ENCODE assay signal across 16 mouse cellular contexts in the genomic region with DNA sequence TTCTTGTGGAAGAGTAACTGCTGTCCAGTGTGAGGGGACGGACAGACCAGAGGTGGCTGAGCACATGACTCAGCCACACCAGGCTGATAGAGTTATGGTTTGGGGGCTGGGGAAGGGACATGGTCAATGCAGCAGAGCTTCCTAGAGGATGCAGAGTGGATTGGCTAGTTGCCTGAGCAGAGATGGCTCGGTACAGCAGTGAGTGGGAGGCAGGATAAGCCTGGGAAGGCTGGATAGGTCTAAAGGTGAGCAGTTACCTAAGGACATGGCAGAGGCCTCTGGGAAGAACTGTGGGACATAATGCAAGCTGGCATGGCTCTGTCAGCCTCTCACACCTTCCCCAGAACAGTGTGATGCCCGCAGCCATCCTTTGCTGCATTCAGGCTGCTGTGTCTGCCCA. TPM values are rescaled to one million over a fixed set of nuclear protein-coding genes. Genes with fewer than 3 reads are reported as not detected.
A peak's percentile ranks its signal among the peaks of the same experiment; 100 is the strongest.
DNase-seq lines count a peak whose midpoint lies in the region; ATAC-seq and TF ChIP-seq lines count a peak whose summit lies in the region.
"Had no signal": no experiment of that assay in that cellular context is flagged by ENCODE, and none has a peak within 500 bp of the region (broad histone marks: within the 10 kb centered on the region; RNA-seq: fewer than 3 reads in every experiment).

No protein-coding gene starts in this region.

- intact Hi-C loops in gastrocnemius, adult 2 months (cut with DNase I): no loop called here

- TF ChIP-seq CTCF in cerebellum, adult 2 months (IDR thresholded peaks at IDR 0.05; ENCODE audit: borderline replicate concordance, insufficient read depth, low read depth, low read length): no peak
- no peak for TF ChIP-seq CTCF in gastrocnemius, adult 2 months (IDR thresholded peaks at IDR 0.05)

- peak overlapping the region; percentile 26; the same call in 1 of the 2 replicates for H3K27ac ChIP-seq in cerebellum, adult 2 months (ENCODE audit: insufficient read depth, low read length)
- H3K27ac ChIP-seq in gastrocnemius, adult 2 months: peak overlapping the region; percentile 90
- H3K27ac ChIP-seq in kidney, embryonic 14.5 days (ENCODE audit: low read depth, low read length): no peak overlapping the region; the same call in 1 of the 2 replicates
- peak overlapping the region; percentile 42; the same call in 1 of the 2 replicates for H3K27ac ChIP-seq in midbrain, embryonic 10.5 days (replicated peaks)
- no peak overlapping the region for H3K27ac ChIP-seq in midbrain, embryonic 11.5 days (ENCODE audit: low read depth, low read length)
- H3K27ac ChIP-seq: embryonic facial prominence, embryonic 15.5 days; stomach, embryonic 15.5 days had no signal

- no peaks in the 10 kb centered on the region for H3K27me3 ChIP-seq in cerebellum, adult 2 months (ENCODE audit: control insufficient read depth, insufficient read depth, low read length)
- no peaks in the 10 kb centered on the region for H3K27me3 ChIP-seq in kidney, embryonic 14.5 days (ENCODE audit: control insufficient read depth, insufficient read depth, low read length)
- H3K27me3 ChIP-seq in midbrain, embryonic 10.5 days (ENCODE audit: low read depth, poor library complexity, severe bottlenecking): no peaks in the 10 kb centered on the region
- H3K27me3 ChIP-seq in midbrain, embryonic 11.5 days (ENCODE audit: control insufficient read depth, insufficient read depth, low read length): no peaks in the 10 kb centered on the region
- H3K27me3 ChIP-seq: embryonic facial prominence, embryonic 15.5 days; stomach, embryonic 15.5 days had no signal

- H3K9ac ChIP-seq in kidney, embryonic 14.5 days (ENCODE audit: low read depth, low read length): no peak overlapping the region
- H3K9ac ChIP-seq in midbrain, embryonic 11.5 days (ENCODE audit: low read length): no peak overlapping the region
- H3K9ac ChIP-seq: embryonic facial prominence, embryonic 15.5 days; stomach, embryonic 15.5 days had no signal

- no peaks in the 10 kb centered on the region for H3K9me3 ChIP-seq in kidney, embryonic 14.5 days (ENCODE audit: control insufficient read depth, low read length)
- no peaks in the 10 kb centered on the region for H3K9me3 ChIP-seq in midbrain, embryonic 10.5 days (replicated peaks)
- no peaks in the 10 kb centered on the region for H3K9me3 ChIP-seq in midbrain, embryonic 11.5 days (ENCODE audit: control insufficient read depth, low read length)
- H3K9me3 ChIP-seq: embryonic facial prominence, embryonic 15.5 days; stomach, embryonic 15.5 days had no signal

- H3K4me2 ChIP-seq in kidney, embryonic 14.5 days (replicated peaks; ENCODE audit: low read depth, low read length): no peak overlapping the region
- H3K4me2 ChIP-seq in midbrain, embryonic 11.5 days: no peak overlapping the region
- H3K4me2 ChIP-seq: embryonic facial prominence, embryonic 15.5 days; stomach, embryonic 15.5 days had no signal

- peaks cover 56% of the 10 kb centered on the region for H3K4me1 ChIP-seq in cerebellum, adult 2 months (ENCODE audit: control insufficient read depth, insufficient read depth, low read length)
- H3K4me1 ChIP-seq in kidney, embryonic 14.5 days (ENCODE audit: control insufficient read depth, insufficient read depth, low read length): no peaks in the 10 kb centered on the region
- peaks cover 10% of the 10 kb centered on the region for H3K4me1 ChIP-seq in midbrain, embryonic 10.5 days
- no peaks in the 10 kb centered on the region for H3K4me1 ChIP-seq in midbrain, embryonic 11.5 days (ENCODE audit: control insufficient read depth, insufficient read depth, low read length)
- H3K4me1 ChIP-seq: embryonic facial prominence, embryonic 15.5 days; stomach, embryonic 15.5 days had no signal

- H3K36me3 ChIP-seq in kidney, embryonic 14.5 days (ENCODE audit: control insufficient read depth, insufficient read depth, low read length): peaks cover 91% of the 10 kb centered on the region
- peaks cover 95% of the 10 kb centered on the region for H3K36me3 ChIP-seq in midbrain, embryonic 10.5 days
- H3K36me3 ChIP-seq in midbrain, embryonic 11.5 days (ENCODE audit: control insufficient read depth, insufficient read depth, low read length): peaks cover 24% of the 10 kb centered on the region; the same call in 1 of the 2 replicates

- no peak overlapping the region for H3K4me3 ChIP-seq in cerebellum, adult 2 months (replicated peaks; ENCODE audit: insufficient read depth, low read depth, low read length)
- no peak overlapping the region for H3K4me3 ChIP-seq in gastrocnemius, adult 2 months
- H3K4me3 ChIP-seq in kidney, embryonic 14.5 days (ENCODE audit: low read length): no peak overlapping the region
- H3K4me3 ChIP-seq in midbrain, embryonic 10.5 days: no peak overlapping the region
- no peak overlapping the region for H3K4me3 ChIP-seq in midbrain, embryonic 11.5 days (ENCODE audit: low read depth, low read length)
- H3K4me3 ChIP-seq: embryonic facial prominence, embryonic 15.5 days; stomach, embryonic 15.5 days had no signal

- TF ChIP-seq POLR2A in cerebellum, adult 2 months (IDR thresholded peaks at IDR 0.05; ENCODE audit: borderline replicate concordance, insufficient read depth, low read length): no peak

- peak in 1 of 2 experiments; percentile 36 for DNase-seq in cerebellum, adult 2 months
- no peak for DNase-seq in cerebellum, adult 9-10 months
- peak; percentile 26 for DNase-seq in gastrocnemius, adult 2 months
- no peak for DNase-seq in gastrocnemius, adult 18-20 months (ENCODE audit: low spot score)
- no peak for DNase-seq in kidney, adult 9 months
- DNase-seq in midbrain, embryonic 10.5 days (ENCODE audit: low spot score): no peak
- DNase-seq in midbrain, embryonic 11.5 days (ENCODE audit: low spot score, missing footprints): no peak
- DNase-seq: adrenal gland, postnatal 10 days; gastrocnemius, postnatal 14 days; kidney, adult 11 months; left cerebral cortex, postnatal 4 days; lung, postnatal 4 days; thymus, postnatal 4 days had no signal

- WGBS in cerebellum, adult 2 months: 31% methylated on average over 3 of the region's 3 CpGs
- WGBS in kidney, embryonic 14.5 days: 73% methylated on average over 3 of the region's 3 CpGs
- 68% methylated on average over 3 of the region's 3 CpGs for WGBS in midbrain, embryonic 10.5 days
- WGBS in midbrain, embryonic 11.5 days: 74% methylated on average over 3 of the region's 3 CpGs

- peak; percentile 29; the same call in 1 of the 2 replicates for ATAC-seq in kidney, embryonic 14.5 days (ENCODE audit: low FRiP score, low TSS enrichment)
- no peak for ATAC-seq in midbrain, embryonic 11.5 days (ENCODE audit: low FRiP score)

RNA-seq across cellular contexts. Expression of gene Mef2d, which starts 21.7 kb away (rescaled TPM):
- polyA plus RNA-seq in cerebellum, adult 2 months (2012; rRNA removed): 102 and 116 TPM in 2 replicates
- total RNA-seq in gastrocnemius, adult 2 months (2021): 100 to 1,000 TPM; 173 to 184 TPM
- 100 to 1,000 TPM; 174 to 196 TPM for total RNA-seq in gastrocnemius, adult 18-20 months (2021)
- polyA plus RNA-seq in kidney, embryonic 14.5 days (2014; fragmentation: Nextera tagmentation; extraction: Ambion mirVana): 12.6 and 21.8 TPM in 2 replicates
- polyA plus RNA-seq in midbrain, embryonic 10.5 days (2016; fragmentation: Nextera tagmentation; extraction: Ambion mirVana): 8.2 and 11.0 TPM in 2 replicates
- 9.0 and 10.9 TPM in 2 replicates for polyA plus RNA-seq in midbrain, embryonic 11.5 days (2014; fragmentation: Nextera tagmentation; extraction: Ambion mirVana)

Comparison
In these comparisons a context has a peak if more than half of its experiments do, and no peak if none do; other contexts are left out.
1. H3K27ac ChIP-seq: peak in cerebellum, adult 2 months (single experiment), gastrocnemius, adult 2 months (single experiment) and midbrain, embryonic 10.5 days (single experiment); none in kidney, embryonic 14.5 days (single experiment) and midbrain, embryonic 11.5 days (single experiment).